Mouse (Mus musculus): ENCODE results near the gene Pyy.

GRCm38 (mm10) chr11:102083193-102083592, 24.4 kb downstream of the Pyy start:
- TF ChIP-seq POLR2A (IDR thresholded peaks at IDR 0.05; ENCODE audit: control insufficient read depth, low read depth, low read length) (no peak), CTCF (IDR thresholded peaks at IDR 0.05; ENCODE audit: control insufficient read depth, insufficient read depth, insufficient replicate concordance, low read depth, low read length) (no peak)

Measured in testis, adult 2 months (tissue).